Mouse (Mus musculus): ENCODE measurements around the gene Tifa.

GRCm38 (mm10) chr3:127805991-127806390 lies 16.4 kb downstream of the Tifa start:
- no peak for TF ChIP-seq MAFK (IDR thresholded peaks at IDR 0.05; ENCODE audit: insufficient read depth, low read depth, low read length)
- no peak for TF ChIP-seq ZNF384 (IDR thresholded peaks at IDR 0.05; ENCODE audit: low read depth, low read length)
- no peak for TF ChIP-seq ZC3H11A (IDR thresholded peaks at IDR 0.05; ENCODE audit: borderline replicate concordance, low read depth, low read length)
- no peak for TF ChIP-seq CHD2 (IDR thresholded peaks at IDR 0.05; ENCODE audit: low read depth, low read length)

Data from ES-E14 (cell line).